Mouse (Mus musculus): ENCODE measurements around the gene Prkd3. TPM values are rescaled to one million over a fixed set of nuclear protein-coding genes. Genes with fewer than 3 reads are reported as not detected.
A peak's percentile ranks its signal among the peaks of the same experiment; 100 is the strongest.

Gene Prkd3
- polyA plus RNA-seq, 1 experiment from 2014 or later, result 18.8 TPM

DNA sequence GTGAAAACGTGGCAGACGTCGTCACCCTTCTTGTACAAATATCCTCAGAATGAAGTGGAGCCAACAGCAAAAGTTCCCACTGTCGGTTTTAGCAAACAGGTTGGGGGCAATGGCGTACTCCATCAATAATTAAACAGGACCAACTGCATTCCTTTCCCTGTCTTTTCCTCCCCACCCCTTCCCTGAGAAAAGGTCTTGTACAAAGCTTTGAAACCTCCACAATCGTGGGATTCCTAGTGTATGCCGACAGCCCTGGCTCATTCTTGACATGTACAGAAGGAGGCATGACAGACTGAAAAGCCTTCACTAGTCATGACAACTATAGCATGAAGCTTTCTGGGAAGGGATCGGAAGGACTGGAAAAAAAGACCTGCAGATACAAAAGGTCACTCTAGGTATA lies 67.4 kb downstream of the Prkd3 start:
- Histone ChIP-seq H3K4me1 (replicated peaks) (no peaks in the 10 kb centered on the region), H3K27me3 (no peaks in the 10 kb centered on the region), H3K27ac (no peak overlapping the region), H3K4me3 (no peak overlapping the region), H3K4me2 (no peak overlapping the region), H3K36me3 (peaks cover 80% of the 10 kb centered on the region), H3K9me3 (no peaks in the 10 kb centered on the region), H3K9ac (no peak overlapping the region)
- ATAC-seq (ENCODE audit: low FRiP score), result no peak
- 91% methylated on average over 8 of the region's 8 CpGs for WGBS

DNA sequence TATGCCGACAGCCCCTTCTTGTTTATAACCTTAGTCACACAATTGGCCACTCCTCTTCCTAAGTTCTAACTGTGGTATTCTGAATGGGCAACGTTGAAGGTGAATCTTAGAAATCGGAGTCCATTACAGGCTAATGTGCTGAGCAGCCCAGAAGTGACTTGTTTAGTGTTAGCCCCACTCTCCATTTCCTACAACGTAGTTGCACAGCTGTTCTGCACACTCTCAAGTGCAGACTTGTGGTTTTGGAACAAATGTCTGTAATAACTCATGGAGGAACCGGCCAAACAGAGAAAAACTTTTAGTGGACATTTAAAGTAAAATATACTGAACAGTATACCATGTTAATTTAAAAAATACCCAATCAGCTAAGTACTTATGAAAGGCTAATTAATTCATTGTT lies 68.5 kb downstream of the Prkd3 start:
- Histone ChIP-seq H3K4me3 (no peak overlapping the region), H3K4me2 (no peak overlapping the region), H3K27ac (no peak overlapping the region), H3K9ac (no peak overlapping the region), H3K27me3 (no peaks in the 10 kb centered on the region), H3K9me3 (no peaks in the 10 kb centered on the region), H3K36me3 (peaks cover 83% of the 10 kb centered on the region), H3K4me1 (replicated peaks) (no peaks in the 10 kb centered on the region)
- no peak for ATAC-seq (ENCODE audit: low FRiP score)
- WGBS, result 96% methylated on average over 5 of the region's 5 CpGs

DNA sequence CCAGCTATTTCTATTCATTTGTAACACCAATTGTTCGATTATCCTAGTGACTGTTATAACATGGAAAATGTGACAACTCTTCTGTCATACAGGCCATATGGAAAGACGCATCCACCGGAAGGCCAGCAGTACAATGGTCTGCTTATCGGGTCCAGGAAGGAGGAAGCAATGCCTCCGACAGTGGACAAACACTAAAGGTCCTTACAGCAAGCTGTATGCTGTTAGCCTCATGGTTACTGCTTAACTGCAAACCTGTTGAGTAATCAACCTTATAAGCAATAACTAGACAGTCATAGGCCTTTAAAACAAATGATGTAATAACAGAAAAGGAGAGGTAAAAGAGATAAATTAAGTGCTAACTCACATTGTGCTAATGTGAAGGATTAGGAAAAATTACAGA lies 69.4 kb downstream of the Prkd3 start:
- H3K9ac ChIP-seq, result no peak overlapping the region
- H3K9me3 ChIP-seq, result no peaks in the 10 kb centered on the region
- 98% methylated on average over 5 of the region's 5 CpGs for WGBS
- H3K36me3 ChIP-seq, result peaks cover 85% of the 10 kb centered on the region
- H3K4me2 ChIP-seq, result no peak overlapping the region
- H3K4me3 ChIP-seq, result no peak overlapping the region
- no peak for ATAC-seq (ENCODE audit: low FRiP score)
- H3K27me3 ChIP-seq, result no peaks in the 10 kb centered on the region
- H3K27ac ChIP-seq, result no peak overlapping the region
- H3K4me1 ChIP-seq (replicated peaks), result no peaks in the 10 kb centered on the region

DNA sequence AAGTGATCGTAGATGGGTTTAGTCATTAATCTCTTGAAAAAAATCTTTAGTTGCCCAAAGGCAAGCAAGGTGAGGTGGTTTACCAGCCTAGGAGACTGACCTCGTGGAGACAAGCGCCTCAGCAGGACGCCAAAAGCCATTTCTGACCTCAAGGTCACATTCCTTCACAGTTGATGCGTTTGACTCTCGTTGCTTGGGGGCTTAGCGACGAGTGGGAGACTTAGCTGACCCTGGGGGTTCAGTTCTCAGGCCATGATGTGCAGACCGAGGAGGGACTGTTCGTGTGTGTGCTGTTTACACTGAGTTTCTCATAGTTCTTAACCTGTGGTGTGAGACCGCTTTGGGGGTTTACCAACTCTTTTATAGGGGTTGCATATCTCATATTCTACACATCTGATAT lies 78.0 kb downstream of the Prkd3 start:
- Histone ChIP-seq H3K4me3 (no peak overlapping the region), H3K4me1 (replicated peaks) (peaks cover 3% of the 10 kb centered on the region), H3K9ac (no peak overlapping the region), H3K36me3 (peaks cover 54% of the 10 kb centered on the region), H3K4me2 (no peak overlapping the region), H3K27me3 (no peaks in the 10 kb centered on the region), H3K27ac (no peak overlapping the region), H3K9me3 (no peaks in the 10 kb centered on the region)
- ATAC-seq (ENCODE audit: low FRiP score), result no peak
- 65% methylated on average over 11 of the region's 11 CpGs for WGBS

GRCm38 (mm10) chr17:78938927-78939326 lies 81.7 kb downstream of the Prkd3 start:
- Histone ChIP-seq H3K4me2 (no peak overlapping the region), H3K4me1 (replicated peaks) (peaks cover 21% of the 10 kb centered on the region), H3K9ac (no peak overlapping the region), H3K36me3 (peaks cover 42% of the 10 kb centered on the region), H3K27me3 (no peaks in the 10 kb centered on the region), H3K27ac (no peak overlapping the region), H3K9me3 (no peaks in the 10 kb centered on the region), H3K4me3 (no peak overlapping the region)
- WGBS, result 96% methylated on average over 4 of the region's 4 CpGs
- no peak for ATAC-seq (ENCODE audit: low FRiP score)

GRCm38 (mm10) chr17:78937229-78937853 lies 83.3 kb downstream of the Prkd3 start:
- no peaks in the 10 kb centered on the region for H3K9me3 ChIP-seq
- H3K4me2 ChIP-seq, result peak overlapping the region; percentile 71
- H3K27ac ChIP-seq, result peak overlapping the region; percentile 82
- H3K27me3 ChIP-seq, result no peaks in the 10 kb centered on the region
- peak; percentile 57 for ATAC-seq (ENCODE audit: low FRiP score)
- H3K4me1 ChIP-seq (replicated peaks), result peaks cover 31% of the 10 kb centered on the region
- H3K4me3 ChIP-seq, result peak overlapping the region; percentile 92
- H3K9ac ChIP-seq, result peak overlapping the region; percentile 84
- H3K36me3 ChIP-seq, result peaks cover 42% of the 10 kb centered on the region
- WGBS, result 9% methylated on average over 26 of the region's 26 CpGs

GRCm38 (mm10) chr17:78936466-78937228 lies 84.0 kb downstream of the Prkd3 start, which contains the start of the genes Cebpz and Ndufaf7:
Cebpz (minus strand) TSS chr17:78937066.
Ndufaf7 (plus strand) TSS chr17:78937136.
- H3K36me3 ChIP-seq, result peaks cover 42% of the 10 kb centered on the region
- peaks cover 31% of the 10 kb centered on the region for H3K4me1 ChIP-seq (replicated peaks)
- no peaks in the 10 kb centered on the region for H3K27me3 ChIP-seq
- WGBS, result under 1% methylated on average over 45 of the region's 45 CpGs
- H3K27ac ChIP-seq, result peak within 1 kb of the TSS; percentile 82
- peak within 1 kb of the TSS; percentile 71 for H3K4me2 ChIP-seq
- ATAC-seq (ENCODE audit: low FRiP score), result peak; percentile 100
- H3K4me3 ChIP-seq, result peak within 1 kb of the TSS; percentile 92
- H3K9me3 ChIP-seq, result no peaks in the 10 kb centered on the region
- H3K9ac ChIP-seq, result peak within 1 kb of the TSS; percentile 84

GRCm38 (mm10) chr17:78935857-78936256 lies 84.8 kb downstream of the Prkd3 start:
- ATAC-seq (ENCODE audit: low FRiP score), result no peak
- H3K36me3 ChIP-seq, result peaks cover 45% of the 10 kb centered on the region
- H3K9me3 ChIP-seq, result no peaks in the 10 kb centered on the region
- no peak overlapping the region for H3K27ac ChIP-seq
- peak overlapping the region; percentile 92 for H3K4me3 ChIP-seq
- no peaks in the 10 kb centered on the region for H3K27me3 ChIP-seq
- peak overlapping the region; percentile 84 for H3K9ac ChIP-seq
- peak overlapping the region; percentile 71 for H3K4me2 ChIP-seq
- 91% methylated on average over 2 of the region's 2 CpGs for WGBS
- peaks cover 31% of the 10 kb centered on the region for H3K4me1 ChIP-seq (replicated peaks)

GRCm38 (mm10) chr17:78917696-78918095 lies 102.9 kb downstream of the Prkd3 start:
- Histone ChIP-seq H3K36me3 (peaks cover 37% of the 10 kb centered on the region), H3K27me3 (no peaks in the 10 kb centered on the region), H3K9me3 (no peaks in the 10 kb centered on the region), H3K4me2 (peak overlapping the region; percentile 72), H3K9ac (peak overlapping the region; percentile 84; the same call in 1 of the 2 replicates), H3K4me1 (replicated peaks) (peaks cover 15% of the 10 kb centered on the region), H3K27ac (no peak overlapping the region; the same call in 1 of the 2 replicates), H3K4me3 (peak overlapping the region; percentile 68; the same call in 1 of the 2 replicates)
- WGBS, result 46% methylated on average over 6 of the region's 6 CpGs
- ATAC-seq (ENCODE audit: low FRiP score), result no peak

DNA sequence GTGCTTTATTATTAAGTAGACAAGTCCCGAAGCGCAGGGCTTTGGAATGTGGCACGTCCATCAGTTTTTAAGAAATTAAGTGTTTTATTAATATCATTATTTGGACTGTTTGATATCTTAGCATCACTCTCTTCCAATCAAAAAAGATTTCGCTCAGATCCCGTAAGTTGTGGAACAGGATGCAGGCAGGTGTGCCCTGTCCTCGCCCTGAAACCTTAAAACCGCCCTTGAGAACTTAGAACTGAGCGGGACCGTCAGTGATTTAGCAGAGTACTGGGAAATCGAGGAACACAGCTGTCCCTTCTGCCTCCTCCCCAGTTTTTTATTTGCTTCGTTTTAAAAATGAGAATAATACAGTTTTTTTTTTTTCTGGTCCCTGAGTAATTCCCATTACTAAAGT lies 103.7 kb downstream of the Prkd3 start:
- Histone ChIP-seq H3K9ac (peak overlapping the region; percentile 84), H3K36me3 (peaks cover 30% of the 10 kb centered on the region), H3K27ac (peak overlapping the region; percentile 88), H3K27me3 (no peaks in the 10 kb centered on the region), H3K4me1 (replicated peaks) (peaks cover 15% of the 10 kb centered on the region), H3K9me3 (no peaks in the 10 kb centered on the region), H3K4me2 (peak overlapping the region; percentile 72), H3K4me3 (peak overlapping the region; percentile 68)
- no peak; the same call in 1 of the 2 replicates for ATAC-seq (ENCODE audit: low FRiP score)
- WGBS, result 6% methylated on average over 11 of the region's 11 CpGs

DNA sequence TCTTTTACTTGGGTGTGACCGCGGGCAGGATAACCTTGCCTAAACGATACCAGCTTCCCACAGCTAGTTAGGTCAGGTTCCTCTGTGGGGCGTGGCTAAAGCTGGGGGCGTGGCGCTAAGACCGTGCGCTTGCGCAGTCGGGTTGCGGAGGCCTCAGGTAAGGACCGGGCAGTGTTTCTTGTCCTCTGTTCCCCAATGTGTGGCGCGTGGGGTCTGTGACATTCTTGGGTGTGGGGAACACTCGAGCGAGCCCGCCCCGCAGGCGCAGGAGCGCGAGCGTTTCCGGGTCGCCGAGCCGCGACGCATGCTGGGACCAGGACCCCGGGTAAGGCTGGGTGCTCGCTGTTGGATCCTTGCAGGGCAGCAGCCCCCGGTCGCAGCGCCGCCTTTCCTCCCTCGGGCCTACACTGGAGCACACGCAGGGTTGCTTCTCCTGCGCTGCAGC lies 104.2 kb downstream of the Prkd3 start, which contains the start of gene Cebpzos:
Cebpzos (plus strand) TSS at position 132 of the 445 bp plus-strand sequence.
- peak; percentile 96 for ATAC-seq (ENCODE audit: low FRiP score)
- peak within 1 kb of the TSS; percentile 84 for H3K9ac ChIP-seq
- peak within 1 kb of the TSS; percentile 68 for H3K4me3 ChIP-seq
- peaks cover 15% of the 10 kb centered on the region for H3K4me1 ChIP-seq (replicated peaks)
- H3K36me3 ChIP-seq, result peaks cover 25% of the 10 kb centered on the region
- H3K27ac ChIP-seq, result peak within 1 kb of the TSS; percentile 88
- no peaks in the 10 kb centered on the region for H3K27me3 ChIP-seq
- under 1% methylated on average over 37 of the region's 37 CpGs for WGBS
- no peaks in the 10 kb centered on the region for H3K9me3 ChIP-seq
- peak within 1 kb of the TSS; percentile 72 for H3K4me2 ChIP-seq

GRCm38 (mm10) chr17:78915772-78916171 lies 104.8 kb downstream of the Prkd3 start:
- Histone ChIP-seq H3K4me1 (replicated peaks) (peaks cover 15% of the 10 kb centered on the region), H3K9ac (peak overlapping the region; percentile 84), H3K27ac (peak overlapping the region; percentile 88), H3K9me3 (no peaks in the 10 kb centered on the region), H3K4me3 (peak overlapping the region; percentile 68), H3K36me3 (peaks cover 20% of the 10 kb centered on the region), H3K27me3 (no peaks in the 10 kb centered on the region), H3K4me2 (peak overlapping the region; percentile 72)
- peak; percentile 44 for ATAC-seq (ENCODE audit: low FRiP score)
- WGBS, result 55% methylated on average over 6 of the region's 6 CpGs

Measured in hindbrain, embryonic 13.5 days (tissue).